Mouse (Mus musculus) heart, postnatal 36 days (tissue): ENCODE data around the gene Ptgis. TPM values are rescaled to one million over a fixed set of nuclear protein-coding genes. Genes with fewer than 3 reads are reported as not detected.

Experiments
- DNase-seq, 2 experiments: peaks; one replicate each; pipeline ENCODE4 v3.0.0; 2021 to 2022
- intact Hi-C: fragments of 180-260 bp; cut with DNase I; formaldehyde crosslinking; loops from one replicate; pipeline ENCODE4 v1.15.1; 2025
- total RNA-seq, 2 experiments: library from RNA; stranded (reverse); gene quantifications; 2 replicates each; pipeline ENCODE4 v1.2.3; 2021

The Ptgis gene
- total RNA-seq, 2 experiments from 2014 or later = 19.5 to 22.2 TPM

DNA sequence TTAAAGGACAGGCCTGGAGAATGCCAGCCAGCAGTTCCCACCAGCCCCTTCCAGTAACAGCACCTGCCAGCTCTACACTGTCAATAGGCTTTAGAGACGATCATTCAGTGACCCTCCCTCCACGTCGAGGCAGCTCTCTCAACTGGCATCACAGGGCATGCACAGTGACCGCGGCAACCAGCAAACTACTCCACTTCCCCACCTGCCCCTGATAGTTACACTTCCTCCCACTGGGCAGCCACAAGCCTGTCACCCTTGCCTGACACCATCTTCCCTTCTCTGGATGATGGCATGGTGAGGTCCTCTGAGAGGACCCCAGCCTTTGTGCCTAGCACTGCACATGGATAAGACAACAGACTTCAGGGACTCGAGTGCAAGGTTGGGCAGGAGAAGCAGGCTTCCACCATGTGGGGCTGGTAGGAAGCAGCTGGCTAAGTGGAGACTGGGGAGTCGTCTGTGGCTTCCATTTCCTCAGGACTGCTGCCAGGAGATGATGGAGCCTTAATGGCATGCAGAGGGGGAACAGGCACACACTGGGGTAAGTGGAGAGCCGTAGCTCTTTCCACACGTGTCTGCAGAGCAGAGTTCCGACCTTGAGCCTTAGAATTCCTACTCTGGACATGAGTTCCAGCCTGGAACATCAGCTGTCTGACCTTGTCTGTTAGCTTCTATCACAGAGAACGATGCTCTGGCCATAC lies 72.7 kb downstream of the Ptgis start:
- intact Hi-C loops = no loop called here
- peak; percentile 43 to 46 for DNase-seq

DNA sequence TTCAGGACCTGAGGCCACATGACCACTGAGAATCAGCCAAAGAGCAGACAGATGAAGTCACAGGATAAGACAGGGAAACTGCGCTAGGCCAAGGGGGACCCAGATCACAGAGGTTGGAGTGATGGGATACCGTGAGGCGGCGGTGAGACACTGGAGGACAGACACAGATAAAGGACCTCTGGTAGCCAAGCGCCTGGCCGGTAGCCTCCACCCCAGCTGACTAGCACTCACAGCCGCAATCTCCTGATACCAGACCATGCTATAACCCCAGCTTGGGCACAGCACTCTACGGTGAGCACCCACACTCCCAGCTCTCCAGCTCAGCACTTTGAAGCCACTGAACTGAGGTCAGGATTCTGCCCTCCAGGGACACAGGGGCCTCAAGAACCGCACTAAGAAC lies 76.8 kb downstream of the Ptgis start:
- intact Hi-C loops = no loop called here
- DNase-seq = no peak

DNA sequence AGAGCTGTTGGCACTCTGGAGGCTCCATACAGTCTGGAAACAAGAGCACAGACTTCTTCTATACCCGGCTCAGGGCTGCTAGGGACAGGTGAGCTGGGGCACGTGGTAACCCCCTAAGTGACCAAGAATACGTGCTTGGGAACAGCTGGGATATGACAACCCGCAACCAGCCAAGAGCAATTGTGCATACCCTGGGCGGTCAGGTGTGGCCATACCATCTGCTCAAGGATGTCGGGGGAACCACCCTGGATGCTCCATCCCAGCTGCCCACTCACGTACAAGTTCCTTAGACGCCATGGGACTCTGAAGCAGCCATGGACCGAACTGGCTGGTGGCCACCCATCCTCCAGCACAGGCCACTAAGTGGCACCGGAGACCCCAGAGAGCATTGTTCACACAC lies 77.3 kb downstream of the Ptgis start:
- intact Hi-C loops = no loop called here

DNA sequence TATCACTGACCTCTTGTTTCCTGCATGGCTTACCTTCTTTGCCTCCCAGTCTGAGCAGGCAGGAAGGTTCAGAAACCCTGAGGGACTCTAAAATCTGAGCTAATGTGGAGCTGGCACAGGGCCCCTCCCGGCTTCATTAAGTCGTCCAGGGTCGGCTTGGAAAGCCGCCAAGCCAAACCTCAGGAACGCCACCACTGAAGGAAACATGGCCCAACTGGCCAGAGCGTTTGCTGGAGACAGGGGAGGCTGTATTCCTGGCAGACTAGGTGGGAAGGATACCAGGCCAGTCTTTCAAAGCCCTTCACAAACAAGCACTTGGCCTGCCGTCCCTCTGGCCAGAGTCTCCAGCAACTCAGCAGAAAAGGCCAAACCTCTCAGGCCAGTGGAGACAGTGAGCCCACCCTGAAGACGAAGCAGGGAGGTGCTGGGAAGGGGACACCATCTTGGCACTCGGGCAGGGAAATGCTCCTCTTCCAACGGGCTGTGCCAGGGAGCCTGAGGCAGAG lies 77.8 kb downstream of the Ptgis start:
- intact Hi-C loops = no loop called here
- DNase-seq = peak; percentile 53 to 68

More for the DNA sequence above, 77.3 kb downstream of the Ptgis start:
- DNase-seq = no peak

DNA sequence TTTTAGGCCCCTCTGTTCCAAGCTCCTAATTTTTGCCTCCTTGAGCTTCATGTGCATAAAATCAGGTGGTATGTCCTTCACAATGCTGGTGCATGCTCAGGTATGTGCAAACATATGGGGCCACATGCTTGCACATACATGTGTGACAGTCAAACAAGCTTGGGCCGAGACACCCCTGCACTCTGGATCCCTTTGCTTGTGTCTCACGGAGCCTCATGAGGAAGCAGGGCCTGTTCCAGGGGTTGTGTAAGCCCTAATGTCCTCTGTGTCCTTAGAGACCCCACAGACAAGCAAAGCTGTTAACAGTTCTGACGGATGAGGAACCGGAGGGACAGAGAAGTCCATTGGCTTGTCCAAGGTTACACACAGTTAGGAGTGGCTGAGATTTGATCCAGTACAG lies 80.7 kb downstream of the Ptgis start:
- DNase-seq = no peak
- intact Hi-C loops = no loop called here

DNA sequence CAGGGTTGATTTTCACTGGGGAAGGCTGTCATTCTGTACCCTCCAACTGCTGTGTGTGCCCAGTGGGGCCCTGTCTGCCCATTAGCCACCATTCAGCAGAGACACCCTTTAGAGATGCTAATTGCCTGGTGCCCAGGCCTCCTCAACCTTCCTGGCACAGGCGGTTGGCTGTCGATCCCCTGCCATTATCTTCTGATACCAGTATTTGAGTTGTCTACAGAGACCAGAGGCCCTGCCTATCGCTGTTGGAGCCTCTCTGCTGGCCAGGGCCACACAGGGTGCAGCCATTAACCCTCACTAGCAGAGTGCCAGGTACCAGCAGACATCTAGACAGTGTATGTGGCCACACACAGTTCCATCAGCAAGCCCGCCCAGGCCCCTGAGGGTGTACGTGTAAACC lies 81.6 kb downstream of the Ptgis start:
- intact Hi-C loops = no loop called here
- DNase-seq = no peak

DNA sequence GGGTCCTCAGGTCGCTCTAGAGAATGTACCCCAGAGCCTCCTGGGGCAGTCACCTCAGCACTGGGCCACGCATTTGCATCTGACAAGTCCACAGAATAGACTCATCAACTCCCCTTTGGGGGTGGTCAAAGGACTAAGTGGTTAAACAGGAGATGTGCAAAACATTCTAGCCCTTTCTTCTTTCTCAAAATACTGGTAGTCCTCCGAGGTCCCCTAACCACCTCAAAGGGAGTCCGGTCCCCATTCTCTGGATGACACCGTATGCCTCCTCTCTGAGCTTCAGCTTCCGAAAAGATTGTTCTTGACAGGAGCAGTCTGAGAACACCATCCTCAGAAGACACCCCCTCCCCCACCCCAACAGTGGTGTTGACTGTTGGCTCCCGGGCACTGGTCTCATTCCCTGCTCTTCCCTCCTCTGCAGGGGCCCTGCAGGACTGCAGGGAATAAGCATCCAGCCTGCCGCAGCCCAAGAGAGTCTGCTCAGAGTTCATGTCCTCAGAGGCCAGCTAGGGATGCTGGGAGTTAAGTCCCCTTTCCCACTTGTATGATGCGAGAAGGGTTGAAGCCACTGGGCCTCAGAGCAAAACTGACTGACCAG lies 84.2 kb downstream of the Ptgis start:
- intact Hi-C loops = no loop called here
- no peak for DNase-seq

DNA sequence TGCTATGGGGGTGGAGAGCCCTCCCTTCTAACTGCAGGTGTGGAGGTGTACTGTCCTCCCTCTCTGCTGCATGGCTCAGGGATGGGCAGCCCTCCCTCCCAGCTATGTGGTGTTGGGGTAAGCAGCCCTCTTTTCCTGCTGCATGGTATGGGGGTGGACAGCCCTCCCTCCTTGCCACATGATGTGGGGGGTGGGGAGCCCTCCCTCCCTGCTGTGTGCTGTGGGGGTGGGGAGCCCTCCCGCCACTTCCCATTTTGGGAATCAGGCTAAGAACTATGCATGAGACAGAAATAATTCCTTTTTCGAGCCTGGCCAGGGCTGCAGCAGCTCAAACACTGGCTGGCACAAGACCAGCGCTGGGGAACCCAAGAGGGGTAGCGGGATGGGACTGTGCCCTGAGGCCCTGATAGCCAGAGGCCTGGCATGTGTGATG lies 84.8 kb downstream of the Ptgis start:
- DNase-seq = no peak

DNA sequence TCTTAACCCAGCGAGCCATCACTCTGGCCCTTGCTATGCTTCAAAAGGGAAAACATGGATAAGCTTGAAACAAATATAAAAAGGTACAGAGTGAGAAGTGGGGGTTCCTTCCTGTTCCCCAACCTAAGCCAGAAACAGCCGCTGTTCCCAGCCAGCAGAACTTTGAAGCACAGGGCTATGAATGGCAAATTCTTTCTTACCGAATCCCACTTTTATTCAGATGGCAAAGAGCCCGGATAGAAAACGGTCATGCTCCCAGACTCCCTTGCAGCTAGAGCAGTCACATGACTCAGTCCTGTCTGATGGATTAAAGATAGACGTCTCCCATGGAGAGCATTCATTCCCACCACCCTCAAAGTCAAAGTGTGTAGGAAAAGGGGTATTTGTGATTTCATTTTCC lies 89.5 kb downstream of the Ptgis start:
- intact Hi-C loops = no loop called here
- no peak for DNase-seq

More for the DNA sequence above, 84.8 kb downstream of the Ptgis start:
- intact Hi-C loops = no loop called here

DNA sequence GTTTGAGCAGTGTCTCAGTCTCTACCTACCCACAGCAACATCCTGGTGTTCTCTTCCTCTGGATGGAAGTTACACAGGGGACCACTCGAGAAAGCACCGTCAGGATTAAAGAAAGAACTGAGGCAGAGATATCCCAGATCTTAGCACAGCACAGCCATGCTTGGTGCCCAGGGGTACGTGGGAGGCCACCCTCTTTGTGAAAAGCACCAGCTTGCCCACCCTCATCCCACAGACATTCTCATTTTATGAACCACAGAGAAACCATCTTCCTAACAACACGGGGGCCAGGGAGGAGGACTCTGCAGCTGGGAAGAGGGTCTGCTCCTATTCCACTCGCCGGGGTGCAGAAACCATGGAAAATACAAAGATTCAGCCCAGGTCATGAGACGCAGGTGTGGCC lies 90.3 kb downstream of the Ptgis start:
- intact Hi-C loops = no loop called here
- no peak for DNase-seq

DNA sequence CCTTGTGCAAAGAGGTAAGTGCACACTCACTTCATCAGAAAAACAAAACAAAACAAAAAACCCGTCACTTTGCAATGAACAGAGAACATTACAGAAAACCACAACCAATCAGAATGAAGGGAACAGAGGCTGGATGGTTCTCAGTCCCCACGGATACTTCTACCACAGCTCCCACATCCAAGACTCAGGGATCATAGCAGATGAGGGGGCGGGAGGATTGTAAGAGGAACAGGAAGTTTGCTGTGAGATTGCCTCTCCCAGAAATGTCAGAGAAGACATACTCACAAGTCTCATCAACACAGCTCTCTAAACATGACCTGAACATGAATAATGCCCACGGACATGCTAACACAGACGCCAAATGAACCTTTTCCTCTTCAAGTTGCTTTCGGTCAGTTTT lies 91.4 kb downstream of the Ptgis start:
- intact Hi-C loops = no loop called here
- no peak for DNase-seq

DNA sequence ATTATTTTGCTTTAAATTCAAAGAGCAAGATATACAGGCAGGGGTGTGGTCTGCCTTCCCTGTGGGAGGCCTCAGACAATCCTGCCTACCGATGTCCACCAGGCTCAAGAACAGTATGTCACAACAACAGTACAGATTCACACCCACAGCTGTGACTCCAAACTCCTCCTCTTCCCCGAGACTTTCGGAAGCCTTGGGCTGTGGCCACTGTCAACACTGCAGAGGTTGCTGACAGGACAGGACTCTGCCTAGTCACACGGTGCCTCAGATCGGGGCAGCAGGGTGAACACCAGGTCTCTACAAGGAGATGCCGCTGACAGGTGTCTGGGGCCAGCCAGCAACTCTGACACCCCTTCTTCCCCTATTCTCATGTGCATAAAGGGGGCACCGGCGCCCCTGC lies 92.7 kb downstream of the Ptgis start:
- intact Hi-C loops = no loop called here
- DNase-seq = peak in 1 of 2 experiments; percentile 23

DNA sequence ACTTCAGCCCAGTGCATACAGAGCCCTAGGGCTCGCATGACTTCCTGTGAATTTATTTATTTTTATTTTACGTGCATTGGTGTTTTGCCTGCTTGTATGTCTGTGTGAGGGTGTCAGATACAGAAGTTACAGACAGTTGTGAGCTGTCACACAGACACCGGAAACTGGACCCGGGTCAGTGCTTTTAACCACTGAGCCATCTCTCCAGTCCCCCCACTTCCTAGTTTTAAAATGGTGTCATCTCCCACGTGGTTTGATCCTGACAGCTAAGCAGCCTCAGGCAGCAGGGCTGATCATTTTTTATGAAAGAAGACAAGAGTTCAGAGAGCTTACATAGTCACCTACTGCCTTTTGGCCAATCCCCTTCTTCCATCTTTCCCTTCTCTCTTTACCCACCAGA lies 94.5 kb downstream of the Ptgis start:
- intact Hi-C loops = no loop called here
- DNase-seq = no peak

DNA sequence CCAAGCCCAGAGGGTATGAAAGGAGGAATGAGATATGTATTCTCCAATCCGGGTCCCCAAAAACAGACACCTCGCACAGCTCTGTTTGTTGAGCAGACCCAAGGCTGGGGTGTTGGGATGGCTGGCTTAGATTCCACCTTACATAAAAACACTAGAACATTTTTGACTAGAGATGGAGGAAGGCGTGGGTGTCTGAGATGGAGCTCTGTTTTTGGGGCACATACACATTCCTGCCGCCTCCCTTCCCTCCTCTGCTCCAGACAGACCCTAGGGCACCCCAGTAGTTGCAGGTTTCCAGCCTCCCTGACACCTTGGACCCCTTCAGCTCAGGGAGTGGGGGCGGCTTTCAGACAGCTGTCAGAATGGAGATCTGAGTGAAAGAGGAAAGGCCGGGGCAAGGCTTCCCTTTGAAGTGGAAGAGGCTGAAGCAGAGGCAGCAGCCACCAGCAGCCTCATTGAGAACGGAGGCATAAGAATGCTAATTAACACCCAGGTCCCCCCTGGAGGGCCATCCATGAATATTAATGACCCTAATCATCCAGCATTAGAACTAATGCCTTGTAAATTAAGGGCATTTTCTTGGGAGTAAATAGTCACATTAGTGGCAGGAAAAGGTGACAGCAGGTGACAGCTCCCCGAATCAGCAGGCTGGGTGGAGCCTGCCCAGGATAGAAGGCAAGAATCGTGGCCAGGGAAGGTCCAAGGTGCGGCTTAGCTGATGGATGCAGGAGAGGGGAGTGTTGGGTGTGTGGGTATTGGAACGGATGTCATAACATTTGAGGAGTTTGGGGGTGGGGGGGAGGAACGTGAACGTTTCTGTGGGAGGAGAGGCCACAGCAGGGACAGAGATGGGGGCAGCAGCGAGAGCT lies 95.7 kb downstream of the Ptgis start:
- intact Hi-C loops = no loop called here
- no peak for DNase-seq

DNA sequence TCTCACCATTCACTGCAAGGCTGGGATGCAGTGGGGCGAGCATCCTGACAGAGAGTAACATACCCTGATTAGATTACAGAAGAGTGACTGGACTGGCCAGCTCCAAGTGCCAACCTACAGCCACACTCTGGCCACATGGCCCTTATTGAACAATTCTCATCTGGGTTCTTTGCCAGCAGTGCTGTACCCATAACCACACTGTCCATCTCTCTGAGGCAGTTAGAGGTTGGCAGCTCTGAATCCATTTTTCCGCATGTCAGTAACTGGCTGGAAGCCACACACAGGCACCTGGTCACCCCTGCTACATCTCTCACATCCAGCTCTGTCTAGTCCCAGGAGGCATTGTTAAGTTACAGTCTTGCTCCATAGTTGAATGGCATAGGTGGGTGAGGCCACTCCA lies 96.5 kb downstream of the Ptgis start:
- DNase-seq = no peak
- intact Hi-C loops = no loop called here

DNA sequence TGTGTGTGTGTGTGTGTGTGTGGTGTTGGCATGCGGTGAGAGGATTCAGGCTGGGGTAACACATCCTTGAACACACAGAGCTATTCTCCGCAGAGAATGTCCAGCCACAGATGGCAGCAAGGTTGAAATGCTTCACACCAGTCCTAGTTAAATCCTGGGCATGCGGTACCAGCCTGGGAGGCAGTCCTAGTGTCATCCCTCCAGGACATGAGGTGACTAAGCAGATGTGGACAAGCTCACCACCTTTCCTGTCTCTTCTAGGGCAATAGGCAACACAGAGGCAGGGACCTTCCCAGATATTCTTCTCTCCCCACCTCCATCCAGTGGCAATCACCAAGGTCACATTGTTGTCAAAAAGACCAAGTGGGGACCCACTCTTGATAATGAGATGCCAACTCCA lies 98.1 kb downstream of the Ptgis start:
- no peak for DNase-seq
- intact Hi-C loops = no loop called here

DNA sequence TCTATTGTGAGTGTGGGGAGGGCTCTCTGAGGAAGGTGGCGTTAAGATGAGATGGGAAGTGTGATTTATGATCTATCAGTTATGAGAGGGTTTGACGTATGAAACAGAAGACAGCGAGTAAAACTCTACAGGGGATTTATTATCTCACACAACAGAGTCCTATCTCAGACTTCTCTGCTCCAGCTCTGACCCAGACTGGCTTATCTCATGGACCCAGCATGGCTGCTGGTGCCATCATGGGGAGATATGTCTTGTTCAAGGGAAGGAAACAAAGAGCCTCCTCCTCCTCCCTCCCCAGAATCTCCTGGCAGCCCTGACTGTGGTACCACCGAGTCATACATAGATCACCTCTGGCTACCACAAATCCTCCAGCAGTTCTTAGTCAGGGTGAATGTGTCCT lies 98.6 kb downstream of the Ptgis start:
- intact Hi-C loops = no loop called here
- no peak for DNase-seq
